ENCODE assay signal across 7 mouse cellular contexts in the genomic region with DNA sequence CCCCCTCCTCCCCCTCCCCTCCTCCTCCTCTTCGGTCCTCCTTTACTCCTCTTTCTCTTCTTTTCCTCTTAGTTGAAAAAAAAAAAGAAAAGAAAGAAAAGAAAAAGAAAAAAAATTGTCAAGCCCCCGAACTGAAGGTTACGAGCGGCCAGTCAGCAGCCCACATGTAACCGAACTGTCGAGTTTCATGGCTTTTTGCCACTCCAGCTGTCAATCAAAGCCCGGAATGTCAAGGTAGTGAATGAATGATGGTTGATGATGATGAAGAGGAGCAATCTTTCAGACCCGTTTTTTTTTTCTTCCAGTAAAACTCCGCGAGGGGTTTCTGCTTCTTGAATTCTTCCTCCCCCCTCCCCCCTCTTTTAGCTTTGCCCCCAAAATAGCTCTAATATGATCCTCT. TPM values are rescaled to one million over a fixed set of nuclear protein-coding genes. Genes with fewer than 3 reads are reported as not detected.
A peak's percentile ranks its signal among the peaks of the same experiment; 100 is the strongest.
DNase-seq lines count a peak whose midpoint lies in the region; ATAC-seq and TF ChIP-seq lines count a peak whose summit lies in the region.

No protein-coding gene starts in this region.

- no peaks in the 10 kb centered on the region for H3K9me3 ChIP-seq in MEL (replicated peaks; ENCODE audit: insufficient read depth, low read length)
- no peaks in the 10 kb centered on the region for H3K9me3 ChIP-seq in heart, embryonic 13.5 days
- no peaks in the 10 kb centered on the region for H3K9me3 ChIP-seq in limb, embryonic 13.5 days

- no peak for TF ChIP-seq CTCF in MEL (IDR thresholded peaks at IDR 0.05 in 2 of 3, conservative IDR thresholded peaks at IDR 0.05 in 1 of 3; ENCODE audit: control insufficient read depth in 1 of 3, insufficient read depth in 1 of 3, low read depth in 2 of 3, low read length in 3 of 3, poor library complexity in 1 of 3, severe bottlenecking in 1 of 3)

- no peak for TF ChIP-seq RAD21 in MEL (IDR thresholded peaks at IDR 0.05; ENCODE audit: low read depth, low read length)

- peak overlapping the region; percentile 97 for H3K27ac ChIP-seq in MEL (ENCODE audit: control insufficient read depth, low read depth, low read length)
- H3K27ac ChIP-seq in heart, embryonic 13.5 days (replicated peaks) = peak overlapping the region; percentile 98
- H3K27ac ChIP-seq in limb, embryonic 13.5 days = no peak overlapping the region

- H3K36me3 ChIP-seq in MEL (ENCODE audit: control insufficient read depth in 1 of 2, insufficient read depth in 2 of 2, low read length in 2 of 2) = no peaks in the 10 kb centered on the region
- 0 out of 2 replicates have a peak, but pooled peaks cover 8% of the 10 kb centered on the region for H3K36me3 ChIP-seq in heart, embryonic 13.5 days
- H3K36me3 ChIP-seq in limb, embryonic 13.5 days = no peaks in the 10 kb centered on the region

- H3K27me3 ChIP-seq in MEL (ENCODE audit: control insufficient read depth in 1 of 2, insufficient read depth in 2 of 2, low read length in 2 of 2) = no peaks in the 10 kb centered on the region
- H3K27me3 ChIP-seq in heart, embryonic 13.5 days (replicated peaks) = no peaks in the 10 kb centered on the region
- H3K27me3 ChIP-seq in limb, embryonic 13.5 days = peaks cover 71% of the 10 kb centered on the region

- no peak for ATAC-seq in heart, embryonic 13.5 days (ENCODE audit: extremely low read depth, insufficient number of reproducible peaks, low FRiP score, low TSS enrichment)
- no peak for ATAC-seq in limb, embryonic 13.5 days (ENCODE audit: low FRiP score, low read depth)

- H3K4me3 ChIP-seq in MEL (ENCODE audit: control insufficient read depth in 1 of 2, insufficient read depth in 1 of 2, low read depth in 2 of 2, low read length in 2 of 2) = peak overlapping the region; percentile 70 to 100
- peak overlapping the region; percentile 92 for H3K4me3 ChIP-seq in heart, embryonic 13.5 days
- peak overlapping the region; percentile 47 for H3K4me3 ChIP-seq in limb, embryonic 13.5 days

- no peak for TF ChIP-seq EP300 in MEL (IDR thresholded peaks at IDR 0.05; ENCODE audit: low read depth in 1 of 2, low read length in 2 of 2)

- peaks cover 9% of the 10 kb centered on the region for H3K79me2 ChIP-seq in MEL (ENCODE audit: control insufficient read depth, insufficient read depth, low read length, poor library complexity)

- TF ChIP-seq POLR2A in MEL (IDR thresholded peaks at IDR 0.05; ENCODE audit: control insufficient read depth in 1 of 2, insufficient read depth in 1 of 2, low read depth in 1 of 2, low read length in 2 of 2, poor library complexity in 1 of 2) = no peak

- 0 out of 4 replicates have a peak, but pooled peaks cover 0 to 3% of the 10 kb centered on the region in 2 experiments for H3K4me1 ChIP-seq in MEL (ENCODE audit: control insufficient read depth in 1 of 2, insufficient read depth in 2 of 2, low read length in 2 of 2)
- peaks cover 18% of the 10 kb centered on the region for H3K4me1 ChIP-seq in heart, embryonic 13.5 days
- peaks cover 52% of the 10 kb centered on the region for H3K4me1 ChIP-seq in limb, embryonic 13.5 days

- peak overlapping the region; percentile 90 for H3K4me2 ChIP-seq in heart, embryonic 13.5 days
- peak overlapping the region; percentile 78 for H3K4me2 ChIP-seq in limb, embryonic 13.5 days (replicated peaks)

- DNase-seq in MEL (ENCODE audit: low read depth, low spot score) = peak; percentile 80
- peak; percentile 85 for DNase-seq in adrenal gland, postnatal 14 days
- DNase-seq in retina, embryonic 14.5 days (ENCODE audit: low spot score) = peak; percentile 25
- DNase-seq in ovary, adult 18-20 months (ENCODE audit: low spot score) = no peak
- DNase-seq in T-cell, adult 2 months (ENCODE audit: low spot score) = no peak

- WGBS in heart, embryonic 13.5 days = under 1% methylated on average over 10 of the region's 10 CpGs
- 0% methylated on average over 10 of the region's 10 CpGs for WGBS in limb, embryonic 13.5 days

- H3K9ac ChIP-seq in MEL (ENCODE audit: control insufficient read depth, low read depth, low read length, poor library complexity, severe bottlenecking) = peak overlapping the region; percentile 86
- H3K9ac ChIP-seq in heart, embryonic 13.5 days = peak overlapping the region; percentile 100
- peak overlapping the region; percentile 61; the same call in 1 of the 2 replicates for H3K9ac ChIP-seq in limb, embryonic 13.5 days

TF ChIP-seq in MEL, 35 proteins besides CTCF, POLR2A, EP300 and RAD21:
- TF ChIP-seq HCFC1 (IDR thresholded peaks at IDR 0.05; ENCODE audit: low read depth, low read length) (0 out of 2 replicates have a peak, but pooled peaks have one; percentile 3), TBP (IDR thresholded peaks at IDR 0.05; ENCODE audit: low read depth, low read length) (0 out of 2 replicates have a peak, but pooled peaks have one; percentile 3), SIN3A (IDR thresholded peaks at IDR 0.05; ENCODE audit: low read length) (peak; percentile 2; the same call in 1 of the 2 replicates), USF2 (IDR thresholded peaks at IDR 0.05; ENCODE audit: borderline replicate concordance in 1 of 2, insufficient read depth in 1 of 2, low read depth in 1 of 2, low read length in 2 of 2) (no peak), GATA1 (IDR thresholded peaks at IDR 0.05; ENCODE audit: low read depth, low read length) (no peak), TAL1 (IDR thresholded peaks at IDR 0.05; ENCODE audit: low read length) (no peak), MEF2A (IDR thresholded peaks at IDR 0.05; ENCODE audit: extremely low read depth, insufficient replicate concordance, low read depth, low read length, poor library complexity, severe bottlenecking) (no peak), MAX (IDR thresholded peaks at IDR 0.05; ENCODE audit: low read length) (no peak), MXI1 (IDR thresholded peaks at IDR 0.05; ENCODE audit: low read depth, low read length) (peak; percentile 10; the same call in 1 of the 2 replicates), TCF12 (IDR thresholded peaks at IDR 0.05; ENCODE audit: low read depth, low read length) (no peak), CHD1 (IDR thresholded peaks at IDR 0.05; ENCODE audit: low read depth, low read length) (peak; percentile 81; the same call in 1 of the 2 replicates), POLR2AphosphoS2 (IDR thresholded peaks at IDR 0.05; ENCODE audit: low read length) (0 out of 2 replicates have a peak, but pooled peaks have one; percentile 3), MAZ (IDR thresholded peaks at IDR 0.05; ENCODE audit: low read depth, low read length) (no peak)

RNA-seq across cellular contexts. Expression of a gene that starts 0.6 kb away (rescaled TPM):
- 3.1 and 5.2 TPM in 2 replicates for total RNA-seq in MEL (2012; rRNA removed)
- polyA plus RNA-seq in MEL (2012; ENCODE audit: insufficient read depth in 1 of 2, insufficient read length in 2 of 2, low read depth in 1 of 2, low replicate concordance in 2 of 2, missing spikeins in 1 of 2) = 1 to 10 TPM in 1 of 2 experiments, not detected in 1; 9.8 TPM
- 150 and 159 TPM in 2 replicates for total RNA-seq in adrenal gland, postnatal 14 days (2021)
- polyA plus RNA-seq in heart, embryonic 13.5 days (2015; fragmentation: Nextera tagmentation; extraction: Ambion mirVana) = 30.1 and 32.0 TPM in 2 replicates
- 16.1 and 18.6 TPM in 2 replicates for polyA plus RNA-seq in limb, embryonic 13.5 days (2015; fragmentation: Nextera tagmentation; extraction: Ambion mirVana)

Comparison
In these comparisons a context has a peak if more than half of its experiments do, and no peak if none do; other contexts are left out.
1. DNase-seq: peak in MEL (single experiment), adrenal gland, postnatal 14 days (single experiment) and retina, embryonic 14.5 days (single experiment); none in ovary, adult 18-20 months (single experiment) and T-cell, adult 2 months (single experiment).
2. Peak in every context shown above with its lines, with median percentiles within 50 percentile points of each other: H3K4me3 ChIP-seq and H3K9ac ChIP-seq.